Mouse (Mus musculus) urinary bladder, postnatal 14 days (tissue): ENCODE data around the gene Krtap4-7.
"Not testable (repeated sequence)": the region's sequence is repeated elsewhere in the genome, so short reads cannot be mapped to it uniquely, and the experiment has no call there.

Source experiments
- DNase-seq: peaks from one replicate; pipeline ENCODE4 v3.0.0; 2021; ENCODE audit warnings: low spot score

Krtap4-7 gene

DNA sequence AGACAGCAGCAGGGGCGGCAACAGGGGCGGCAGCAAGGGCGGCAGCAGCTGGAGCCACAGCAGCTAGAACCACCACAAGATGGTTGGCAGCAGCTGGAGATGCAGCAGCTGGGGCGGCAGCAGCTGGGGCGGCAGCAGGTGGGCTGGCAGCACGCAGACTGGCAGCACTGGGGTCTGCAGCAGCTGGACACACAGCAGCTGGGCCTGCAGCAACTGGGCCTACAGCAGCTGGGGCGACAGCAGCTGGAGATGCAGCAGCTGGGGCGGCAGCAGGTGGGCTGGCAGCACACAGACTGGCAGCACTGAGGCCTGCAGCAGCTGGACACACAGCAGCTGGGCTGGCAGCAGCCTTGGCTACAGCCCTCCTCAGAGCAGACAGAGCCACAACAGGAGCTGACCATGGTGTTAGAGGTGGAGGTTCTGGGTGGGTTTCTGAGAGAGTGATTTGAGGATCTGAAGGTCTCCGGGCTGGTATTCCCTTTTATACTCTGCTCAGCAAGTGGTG is at the start of gene Krtap4-7:
Krtap4-7 (minus strand) TSS at position 455 of the 505 bp plus-strand sequence.
- DNase-seq = not testable (repeated sequence)

DNA sequence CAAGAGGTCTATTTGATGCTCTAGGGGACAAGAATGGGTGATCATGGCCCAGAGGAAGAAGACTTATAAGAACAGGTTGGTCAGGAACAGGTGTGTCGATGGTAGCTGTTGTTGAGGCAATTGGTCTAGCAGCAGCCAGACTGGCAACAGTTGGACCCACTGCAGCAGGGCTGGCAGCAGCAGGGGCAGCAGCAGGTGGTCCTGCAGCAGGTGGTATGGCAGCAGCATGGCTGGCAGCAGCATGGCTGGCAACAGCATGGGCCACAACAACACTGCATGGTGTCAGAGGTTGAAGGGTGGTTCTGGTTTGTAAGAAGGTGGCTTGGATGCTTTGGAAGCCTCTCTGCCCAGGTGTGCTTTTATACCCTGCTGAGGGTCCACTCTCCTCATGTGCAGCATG is 46.6 kb upstream of the Krtap4-7 start, which contains the start of gene Gm14190:
Gm14190 (minus strand) TSS at position 278 of the 400 bp plus-strand sequence.
- DNase-seq = no peak

DNA sequence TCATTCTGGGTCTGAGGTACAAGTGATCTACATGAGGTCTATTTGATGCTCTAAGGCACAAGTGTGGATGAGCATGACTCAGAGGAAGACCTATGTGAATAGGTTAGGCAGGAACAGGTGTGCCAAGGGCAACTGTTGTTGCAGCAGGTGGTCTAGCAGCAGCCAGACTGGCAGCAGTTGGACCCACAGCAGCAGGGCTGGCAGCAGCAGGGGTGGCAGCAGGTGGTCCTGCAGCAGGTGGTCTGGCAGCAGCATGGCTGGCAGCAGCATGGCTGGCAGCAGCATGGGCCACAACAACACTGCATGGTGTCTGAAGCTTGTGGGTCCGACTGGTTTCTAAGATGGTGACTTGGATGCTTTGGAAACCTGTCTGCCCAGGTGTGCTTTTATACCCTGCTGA is 41.3 kb upstream of the Krtap4-7 start:
- DNase-seq = not testable (repeated sequence)

DNA sequence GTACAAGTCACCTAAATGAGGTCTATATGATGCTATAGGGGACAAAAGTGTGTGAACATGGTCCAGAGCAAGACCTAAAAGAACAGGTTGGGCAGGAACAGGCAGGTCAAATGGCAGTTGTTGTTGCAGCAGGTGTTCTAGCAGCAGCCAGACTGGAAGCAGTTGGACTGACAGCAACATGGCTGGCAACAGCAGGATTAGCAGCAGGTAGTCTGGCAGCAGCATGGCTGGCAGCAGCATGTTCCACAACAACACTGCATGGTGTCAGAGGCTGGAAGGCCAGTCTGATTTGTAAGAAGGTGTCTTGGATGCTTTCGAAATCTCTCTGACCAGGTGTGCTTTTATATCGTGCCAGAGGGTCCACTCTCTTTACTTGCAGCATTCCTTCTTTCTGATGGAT is 39.6 kb upstream of the Krtap4-7 start:
- DNase-seq = no peak

DNA sequence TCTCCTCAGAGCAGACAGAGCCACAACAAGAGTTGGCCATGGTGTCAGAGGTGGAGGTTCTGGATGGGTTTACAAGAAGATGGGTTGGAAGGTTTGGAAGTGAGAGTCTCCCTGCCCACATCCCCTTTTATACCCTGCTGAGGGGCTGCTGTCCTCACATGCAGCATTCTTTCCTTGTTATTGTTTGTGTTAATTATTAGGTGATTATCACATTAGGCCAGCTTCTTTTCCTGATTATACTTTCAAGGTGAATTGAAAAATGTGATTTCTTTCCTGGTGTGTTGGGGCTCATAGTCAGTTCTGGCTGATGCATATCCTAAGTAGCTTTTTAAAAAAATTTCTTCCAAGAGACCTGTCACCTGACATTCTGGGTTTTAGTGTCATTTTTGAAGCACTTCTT is 22.0 kb upstream of the Krtap4-7 start, which contains the start of gene Krtap4-6:
Krtap4-6 (minus strand) TSS at position 101 of the 400 bp plus-strand sequence.
- no peak for DNase-seq

DNA sequence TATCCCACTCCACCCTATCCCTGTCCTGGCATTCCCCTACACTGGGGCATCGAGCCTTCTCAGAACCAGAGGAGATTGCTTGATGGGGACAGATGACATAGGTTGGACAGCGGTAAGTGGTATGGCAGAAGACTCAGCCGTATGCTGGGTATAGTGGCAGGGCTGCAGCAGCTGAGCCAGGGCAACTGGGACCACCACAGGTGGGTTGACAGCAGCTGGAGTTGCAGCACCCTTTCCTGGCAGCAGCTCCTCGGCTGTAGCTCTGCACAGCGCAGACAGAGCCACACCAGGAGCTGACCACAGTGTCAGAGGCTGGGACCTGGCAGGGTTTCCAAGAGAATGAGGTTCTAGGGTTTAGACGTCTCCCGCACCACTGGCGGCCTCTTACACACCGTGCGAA is 18.9 kb upstream of the Krtap4-7 start:
- no peak for DNase-seq

DNA sequence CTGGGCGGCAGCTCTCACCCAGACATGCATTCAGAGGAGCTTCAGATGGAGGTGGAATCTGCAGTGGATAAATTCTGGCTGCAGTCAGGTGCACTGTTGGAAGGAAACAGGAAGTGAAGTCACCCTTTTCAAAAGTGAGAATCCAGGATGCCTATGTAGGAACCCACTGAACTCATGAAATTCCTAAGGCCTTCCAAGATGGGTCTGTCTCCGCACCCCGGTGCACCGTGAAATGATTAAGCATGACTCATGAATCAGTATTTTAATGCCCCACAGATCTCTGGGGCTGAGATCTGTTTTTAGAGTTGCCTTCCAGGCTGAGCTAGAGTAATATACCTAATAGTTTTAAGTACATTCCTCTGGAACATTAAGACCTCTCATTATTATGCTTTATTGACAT is 15.4 kb upstream of the Krtap4-7 start:
- no peak for DNase-seq

DNA sequence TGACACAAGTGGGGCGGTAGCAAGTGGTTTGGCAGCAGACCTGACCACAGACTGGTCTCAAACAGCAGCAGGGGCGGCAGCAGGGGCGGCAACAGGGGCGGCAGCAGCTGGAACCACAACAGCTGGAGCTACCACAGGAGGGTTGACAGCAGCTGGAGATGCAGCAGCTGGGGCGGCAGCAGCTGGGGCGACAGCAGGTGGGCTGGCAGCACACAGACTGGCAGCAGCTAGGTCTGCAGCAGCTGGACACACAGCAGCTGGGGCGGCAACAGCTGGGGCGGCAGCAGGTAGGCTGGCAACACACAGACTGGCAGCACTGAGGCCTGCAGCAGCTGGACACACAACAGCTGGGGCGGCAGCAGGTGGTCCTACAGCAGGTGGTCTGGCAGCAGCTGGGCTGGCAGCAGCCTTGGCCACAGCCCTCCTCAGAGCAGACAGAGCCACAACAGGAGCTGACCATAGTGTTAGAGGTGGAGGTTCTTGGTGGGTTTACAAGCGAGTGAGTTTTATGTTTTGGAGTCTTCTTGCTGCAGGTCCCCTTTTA is 14.7 kb upstream of the Krtap4-7 start, which contains the start of gene Gm11563:
Gm11563 (minus strand) TSS at position 494 of the 544 bp plus-strand sequence.
- DNase-seq = not testable (repeated sequence)

DNA sequence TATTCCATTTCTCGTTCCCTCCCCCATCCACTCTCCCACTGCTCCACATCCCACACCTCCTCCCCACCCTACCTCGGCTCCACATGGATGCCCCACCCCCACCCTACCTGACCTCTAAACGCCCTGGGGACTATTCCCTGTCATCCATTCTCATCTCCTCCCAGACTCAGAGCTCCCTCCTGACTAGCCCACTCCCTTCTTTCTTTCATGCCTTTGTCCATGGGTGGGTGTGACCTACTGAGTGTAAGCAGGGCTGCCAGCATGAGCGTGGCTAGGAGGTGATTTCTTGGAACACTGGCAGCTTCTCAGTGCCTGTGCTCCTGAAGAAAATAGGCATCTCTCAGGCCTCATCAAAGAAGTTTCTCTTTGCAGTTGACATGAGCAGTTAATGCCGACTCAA is 13.2 kb upstream of the Krtap4-7 start:
- no peak for DNase-seq

DNA sequence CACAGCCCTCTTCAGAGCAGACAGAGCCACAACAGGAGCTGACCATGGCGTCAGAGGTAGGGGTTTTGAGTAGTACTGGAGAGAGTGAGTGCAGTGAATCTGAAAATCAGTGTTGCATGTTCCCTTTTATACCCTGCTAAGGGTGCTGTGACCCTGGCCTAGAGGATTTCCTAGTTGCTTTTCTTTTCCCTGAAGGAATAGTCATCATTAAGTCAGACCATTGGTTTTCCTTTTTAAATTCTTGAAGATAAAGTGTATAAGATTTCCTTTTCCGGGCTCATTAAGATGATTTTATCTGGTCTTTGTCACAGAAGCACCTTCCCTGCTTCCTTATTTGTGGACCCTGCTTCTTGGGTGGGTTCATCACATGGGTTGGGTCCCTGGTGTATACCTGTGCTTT is 6.2 kb upstream of the Krtap4-7 start, which contains the start of gene Gm11555:
Gm11555 (minus strand) TSS at position 101 of the 400 bp plus-strand sequence.
- no peak for DNase-seq

DNA sequence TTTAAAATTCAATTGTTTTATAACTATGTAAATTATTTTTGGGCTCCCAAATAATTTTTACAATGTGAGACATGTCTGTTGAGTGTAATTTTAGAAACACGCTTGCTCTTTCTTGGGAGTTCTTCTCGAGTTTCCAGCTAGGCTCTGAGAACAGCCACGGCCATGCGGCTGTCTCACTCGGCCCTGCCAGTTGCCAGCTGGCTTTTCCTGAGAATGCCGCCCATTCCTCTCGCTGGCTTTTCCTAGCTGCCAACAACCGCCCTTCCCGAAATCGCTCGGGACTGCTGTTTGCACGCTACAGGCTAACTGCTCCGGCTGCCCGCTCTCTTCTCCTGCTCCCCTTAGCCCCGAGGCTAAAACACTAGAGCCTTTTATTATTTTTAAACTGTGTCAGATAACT is 2.6 kb upstream of the Krtap4-7 start:
- no peak for DNase-seq

DNA sequence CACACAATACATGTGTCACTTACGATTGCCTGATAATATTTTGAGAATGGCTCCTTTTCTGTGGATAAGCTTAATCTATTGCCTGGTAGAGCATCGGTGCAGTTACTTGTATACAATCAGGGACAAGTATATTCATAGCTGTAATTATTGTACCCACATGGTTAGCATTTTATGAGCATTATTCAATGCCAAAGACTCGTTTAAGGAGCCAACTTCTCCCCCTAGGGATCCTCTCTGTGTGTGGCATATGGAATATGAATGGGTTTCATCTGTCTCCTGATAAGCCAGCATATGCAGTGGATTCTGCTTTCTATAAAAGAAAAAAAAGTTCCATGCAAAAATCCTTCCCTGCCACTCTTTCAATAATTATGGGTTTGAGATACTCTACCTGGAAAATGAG is 462 bp upstream of the Krtap4-7 start:
- DNase-seq = no peak

DNA sequence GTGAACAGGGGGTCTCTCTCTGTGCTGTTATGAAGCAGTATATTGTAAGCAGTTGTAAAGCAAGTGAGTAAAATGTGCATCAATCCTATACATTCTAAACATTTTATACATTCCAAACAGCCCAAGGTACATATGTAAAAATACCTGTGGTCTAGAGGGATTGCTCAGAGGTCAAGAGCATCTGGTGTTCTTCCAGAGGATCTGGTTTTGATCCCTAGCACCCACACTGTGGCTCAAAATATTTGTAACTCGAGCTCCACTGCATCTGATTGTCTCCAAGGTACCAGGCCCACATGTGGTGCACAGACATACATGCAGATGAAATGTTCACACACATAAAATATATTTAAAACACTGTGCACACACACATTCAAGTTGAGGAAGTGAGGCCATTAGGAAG is 3.0 kb downstream of the Krtap4-7 start:
- no peak for DNase-seq

DNA sequence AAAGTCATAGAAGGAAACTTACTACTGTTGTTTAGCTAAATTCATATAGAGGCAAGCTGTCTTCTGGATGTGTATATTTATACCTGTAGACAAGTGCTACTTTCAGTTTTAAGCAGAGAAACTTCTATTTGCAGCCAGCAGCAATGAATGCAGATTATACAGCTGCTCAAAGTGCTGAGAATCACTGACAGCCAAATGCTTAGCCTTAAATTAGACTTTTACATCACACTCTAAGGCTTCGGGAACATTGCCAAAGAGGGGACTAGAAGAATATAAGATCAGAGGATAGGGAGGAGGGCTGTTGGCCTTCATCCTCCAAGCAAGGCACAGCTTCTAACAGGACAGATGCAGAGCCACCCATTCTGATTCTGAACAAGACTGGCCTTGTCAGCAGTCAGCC is 6.8 kb downstream of the Krtap4-7 start:
- no peak for DNase-seq

DNA sequence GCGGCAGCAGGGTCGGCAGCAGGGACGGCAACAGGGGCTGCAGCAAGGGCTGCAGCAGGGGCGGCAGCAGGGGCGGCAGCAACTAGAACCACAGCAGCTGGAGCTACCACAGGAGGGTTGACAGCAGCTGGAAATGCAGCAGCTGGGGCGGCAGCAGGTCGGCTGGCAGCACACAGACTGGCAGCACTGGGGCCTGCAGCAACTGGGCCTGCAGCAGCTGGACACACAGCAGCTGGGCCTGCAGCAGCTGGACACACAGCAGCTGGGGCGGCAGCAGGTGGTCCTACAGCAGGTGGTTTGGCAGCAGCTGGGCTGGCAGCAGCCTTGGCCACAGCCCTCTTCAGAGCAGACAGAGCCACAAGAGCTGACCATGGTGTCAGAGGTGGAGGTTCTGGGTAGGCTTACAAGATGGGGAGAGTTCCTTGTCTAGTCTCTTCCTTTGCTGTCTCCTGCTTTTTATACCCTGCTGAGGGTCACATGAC is 9.2 kb downstream of the Krtap4-7 start, which contains the start of gene Krtap4-2:
Krtap4-2 (minus strand) TSS at position 432 of the 482 bp plus-strand sequence.
- no peak for DNase-seq

DNA sequence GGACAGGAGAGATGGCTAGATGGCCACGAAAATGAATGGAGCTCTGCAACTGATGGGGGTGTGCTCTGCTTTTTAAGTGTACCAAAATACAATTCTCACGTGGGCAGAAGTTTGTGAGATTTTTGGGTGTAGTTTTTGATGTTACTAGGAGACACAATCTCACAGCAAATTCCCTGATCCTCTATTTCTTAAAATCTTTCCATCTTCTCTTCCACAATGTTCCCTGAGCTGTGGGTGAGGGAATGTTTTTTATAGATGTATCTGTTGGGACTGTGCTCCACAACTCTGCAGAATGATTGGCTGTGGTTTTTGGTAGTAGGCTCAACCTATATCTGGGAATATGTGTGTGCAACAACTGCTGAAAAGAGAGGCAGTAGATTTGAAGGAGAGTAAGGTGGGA is 10.6 kb downstream of the Krtap4-7 start:
- no peak for DNase-seq

DNA sequence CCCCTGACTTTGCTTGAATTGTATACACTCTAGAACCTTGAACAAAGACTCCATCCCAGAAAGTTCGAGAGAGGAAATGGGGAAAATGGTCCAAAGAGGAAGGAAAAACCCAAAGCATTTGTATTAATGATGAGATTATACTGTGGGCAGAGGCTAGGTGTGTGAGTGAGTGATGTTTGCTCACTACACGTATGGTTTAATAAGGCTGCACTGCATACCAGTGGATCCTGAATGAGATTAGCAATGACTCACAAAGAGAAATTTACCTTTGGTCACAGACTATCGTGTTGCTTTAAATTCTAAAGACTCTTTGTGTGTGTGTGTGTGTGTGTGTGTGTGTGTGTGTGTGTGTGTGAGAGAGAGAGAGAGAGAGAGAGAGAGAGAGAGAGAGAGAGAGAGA is 13.0 kb downstream of the Krtap4-7 start:
- DNase-seq = no peak

DNA sequence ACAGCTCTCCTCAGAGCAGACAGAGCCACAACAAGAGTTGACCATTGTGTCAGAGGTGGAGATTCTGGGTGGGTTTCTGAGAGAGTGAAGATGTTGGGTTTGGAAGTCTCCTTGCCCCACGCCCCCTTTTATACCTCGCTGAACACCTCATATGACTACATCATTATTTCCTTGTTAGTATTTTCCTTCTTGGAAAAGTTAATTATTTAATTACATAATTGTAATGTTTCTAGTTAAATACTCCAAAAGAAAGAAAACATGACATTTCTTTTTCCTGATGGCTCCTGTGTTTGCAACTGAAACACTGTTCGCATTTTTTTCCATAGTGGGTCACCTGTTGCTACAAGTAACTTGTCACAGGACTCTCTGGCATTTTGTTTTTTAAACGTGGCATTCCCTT is 15.8 kb downstream of the Krtap4-7 start, which contains the start of gene Krtap4-1:
Krtap4-1 (minus strand) TSS at position 101 of the 400 bp plus-strand sequence.
- no peak for DNase-seq

DNA sequence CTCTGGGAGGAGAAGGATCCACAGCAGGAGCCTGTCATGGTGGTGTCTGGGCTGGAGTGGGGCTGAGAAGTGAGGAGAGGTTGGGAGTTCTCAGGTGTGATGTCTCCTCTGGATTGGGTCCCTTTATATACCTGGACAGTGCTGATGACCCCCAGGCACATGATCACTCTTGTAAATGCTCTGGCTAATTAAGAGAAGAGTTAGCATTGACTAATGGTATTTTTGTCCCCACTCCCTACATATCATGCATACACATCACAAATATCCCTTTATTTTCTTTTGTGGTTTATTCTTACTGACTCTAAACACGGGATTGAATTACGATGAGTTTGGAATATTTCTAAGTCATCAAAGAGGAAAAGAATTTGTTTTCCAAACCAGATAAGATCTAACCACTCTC is 23.6 kb downstream of the Krtap4-7 start, which contains the start of gene Gm11562:
Gm11562 (minus strand) TSS at position 101 of the 400 bp plus-strand sequence.
- no peak for DNase-seq

DNA sequence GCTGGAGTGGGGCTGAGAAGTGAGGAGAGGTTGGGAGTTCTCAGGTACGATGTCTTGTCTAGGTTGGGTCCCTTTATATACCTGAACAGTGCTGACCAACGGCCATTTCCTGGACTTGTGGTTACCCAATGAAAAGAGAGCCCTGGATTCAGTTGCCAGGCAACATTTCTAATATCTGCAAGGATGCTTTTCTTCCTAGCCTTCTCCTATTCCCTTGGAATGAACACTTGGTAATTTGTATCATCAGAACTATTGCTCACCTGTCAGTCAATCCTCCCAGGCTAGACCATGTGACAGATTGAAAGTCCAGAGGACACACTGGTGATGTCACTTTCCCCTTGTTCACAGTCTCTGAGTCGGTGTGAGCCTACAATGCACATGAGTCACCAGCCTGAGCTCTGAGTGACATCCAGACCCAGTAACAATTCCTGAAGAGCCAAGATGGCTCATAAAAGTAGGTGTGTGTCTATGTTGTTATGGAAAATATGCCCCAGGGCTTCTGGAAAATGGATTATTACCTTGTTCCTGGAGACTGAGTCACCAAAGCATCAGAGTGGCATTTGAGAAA is 29.0 kb downstream of the Krtap4-7 start, which contains the start of gene Krtap2-4:
Krtap2-4 (minus strand) TSS at position 51 of the 568 bp plus-strand sequence.
- no peak for DNase-seq

DNA sequence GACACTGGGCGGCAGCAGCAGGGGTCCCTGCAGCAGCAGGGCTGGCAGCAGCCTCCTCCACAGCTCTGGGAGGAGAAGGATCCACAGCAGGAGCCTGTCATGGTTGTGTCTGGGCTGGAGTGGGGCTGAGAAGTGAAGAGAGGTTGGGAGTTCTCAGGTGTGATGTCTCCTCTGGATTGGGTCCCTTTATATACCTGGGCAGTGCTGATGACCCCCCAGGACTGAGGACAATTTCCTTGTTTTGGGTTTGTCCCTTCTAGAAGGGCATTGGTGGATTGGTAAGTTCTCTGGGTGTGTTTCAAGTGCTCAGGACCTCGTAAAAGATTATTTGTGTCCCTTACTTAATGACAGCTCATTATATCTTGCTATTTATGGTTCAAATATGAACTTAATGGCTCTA is 33.8 kb downstream of the Krtap4-7 start, which contains the start of gene Gm11937:
Gm11937 (minus strand) TSS at position 101 of the 400 bp plus-strand sequence.
- DNase-seq = not testable (repeated sequence)

DNA sequence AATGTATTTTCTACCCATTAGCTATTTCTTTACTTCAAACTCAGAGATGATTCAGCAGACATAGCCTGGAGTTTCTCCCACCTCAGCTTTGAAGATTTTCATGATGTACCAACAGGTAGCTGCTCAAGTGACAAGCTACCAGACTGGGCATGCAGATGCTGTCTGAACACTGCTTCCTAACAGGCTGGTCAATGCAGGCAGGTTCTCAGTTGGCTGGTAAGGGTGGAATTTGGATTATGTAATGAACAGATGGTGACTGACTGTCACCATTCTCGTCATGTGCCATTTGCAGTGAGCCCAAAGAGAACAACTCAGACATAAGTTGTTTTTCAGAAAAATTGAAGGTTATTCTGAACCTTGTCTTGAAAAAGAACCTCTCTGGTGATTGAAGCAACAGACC is 34.8 kb downstream of the Krtap4-7 start:
- no peak for DNase-seq

DNA sequence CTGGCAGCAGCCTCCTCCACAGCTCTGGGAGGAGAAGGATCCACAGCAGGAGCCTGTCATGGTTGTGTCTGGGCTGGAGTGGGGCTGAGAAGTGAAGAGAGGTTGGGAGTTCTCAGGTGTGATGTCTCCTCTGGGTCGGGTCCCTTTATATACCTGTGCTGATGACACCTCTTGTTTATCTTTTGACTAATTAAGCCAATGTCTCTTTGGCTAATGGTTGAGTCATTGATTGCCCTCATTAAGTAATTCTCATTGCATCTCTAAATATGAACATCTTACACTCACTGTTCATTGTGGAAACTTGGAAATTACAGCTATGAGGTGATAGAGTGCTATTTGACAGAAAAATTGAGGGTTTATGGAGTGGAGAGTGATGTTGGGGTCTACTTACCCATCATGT is 40.7 kb downstream of the Krtap4-7 start, which contains the start of gene Gm11938:
Gm11938 (minus strand) TSS at position 101 of the 400 bp plus-strand sequence.
- DNase-seq = not testable (repeated sequence)
